Mouse (Mus musculus): ENCODE data around the gene Ccdc185.

GRCm38 (mm10) chr1:182775576-182775975 is 26.6 kb upstream of the Ccdc185 start:
- TF ChIP-seq GATA1 (IDR thresholded peaks at IDR 0.05; ENCODE audit: low read length) (no peak), TAL1 (IDR thresholded peaks at IDR 0.05; ENCODE audit: low read length) (no peak)

All from erythroblast, embryonic 14.5 days (primary cell).